Mouse (Mus musculus) liver, adult 10 weeks (tissue): ENCODE measurements around the gene Serpina1c. TPM values are rescaled to one million over a fixed set of nuclear protein-coding genes. Genes with fewer than 3 reads are reported as not detected.

Experiments used
- polyA plus RNA-seq: library from polyadenylated mRNA; stranded (reverse); fragments of 350-450 nt; fragmentation: Illumina TruSeq; extraction: RNeasy Lipid Tissue Mini Kit (QIAGEN cat#74804); gene quantifications from one replicate; pipeline ENCODE4 v1.2.3, GENCODE M21; 2014; ENCODE audit warnings: low read depth, low replicate concordance

Serpina1c gene
- 4,710 TPM for polyA plus RNA-seq

GRCm38 (mm10) chr12:103904837-103905340 lies at the start of gene Serpina1c:
Serpina1c (minus strand) TSS chr12:103904887.

GRCm38 (mm10) chr12:103863101-103863974 lies 41.3 kb downstream of the Serpina1c start, which contains the start of gene Serpina1a:
Serpina1a (minus strand) TSS chr12:103863562.

Other genes starting within 250 kb of the Serpina1c start
- 309 TPM for gene Serpina6, start 247.7 kb downstream of the Serpina1c start, polyA plus RNA-seq
- gene Serpina16, start 228.7 kb downstream of the Serpina1c start, polyA plus RNA-seq, result not detected
- not detected for gene Serpina1f, start 209.4 kb downstream of the Serpina1c start, polyA plus RNA-seq
- 3,563 TPM for gene Serpina1d, start 131.3 kb downstream of the Serpina1c start, polyA plus RNA-seq
- gene Serpina1b, start 74.5 kb downstream of the Serpina1c start, polyA plus RNA-seq, result 5,433 TPM
- 4,926 TPM for gene Serpina1a, start 41.3 kb downstream of the Serpina1c start, polyA plus RNA-seq
- gene Serpina1e, start 54.1 kb upstream of the Serpina1c start, polyA plus RNA-seq, result 214 TPM
- 6.4 TPM for gene Serpina11, start 85.1 kb upstream of the Serpina1c start, polyA plus RNA-seq
- 0.37 TPM for gene Serpina9, start 108.9 kb upstream of the Serpina1c start, polyA plus RNA-seq
- 0.69 TPM for gene Serpina12, start 139.6 kb upstream of the Serpina1c start, polyA plus RNA-seq
- not detected for gene Serpina5, start 196.2 kb upstream of the Serpina1c start, polyA plus RNA-seq
- gene Serpina3a, start 207.8 kb upstream of the Serpina1c start, polyA plus RNA-seq, result not detected
- not detected for gene Serpina3b, start 223.1 kb upstream of the Serpina1c start, polyA plus RNA-seq
- not detected for gene Serpina3c, start 249.0 kb upstream of the Serpina1c start, polyA plus RNA-seq